Mouse (Mus musculus) naive thymus-derived CD4-positive, alpha-beta T cell, adult 2 months (primary cell): ENCODE measurements around the gene Ifngr2.
"Not testable (repeated sequence)": the region's sequence is repeated elsewhere in the genome, so short reads cannot be mapped to it uniquely, and the experiment has no call there.

ENCODE experiments used
- DNase-seq: peaks from one replicate; pipeline ENCODE4 v3.0.0-alpha.2; 2011; ENCODE audit warnings: low read depth

Gene Ifngr2

GRCm38 (mm10) chr16:91546836-91547741 lies at the start of gene Ifngr2:
Gene Ifngr2, plus strand, starts transcription at chr16:91547072.
- peak; percentile 62 for DNase-seq

GRCm38 (mm10) chr16:91498041-91498440 lies 48.8 kb upstream of the Ifngr2 start:
- DNase-seq: no peak

- DNase-seq: no peak
These were observed 42.2 kb upstream of the Ifngr2 start for GRCm38 (mm10) chr16:91504701-91505100.

GRCm38 (mm10) chr16:91505116-91505601 lies 41.7 kb upstream of the Ifngr2 start:
- DNase-seq: no peak

- no peak for DNase-seq
These were observed 40.5 kb upstream of the Ifngr2 start for GRCm38 (mm10) chr16:91506396-91506795.

GRCm38 (mm10) chr16:91512161-91512787 lies 34.6 kb upstream of the Ifngr2 start:
- DNase-seq: peak; percentile 91

GRCm38 (mm10) chr16:91513099-91513498 lies 33.8 kb upstream of the Ifngr2 start:
- no peak for DNase-seq

GRCm38 (mm10) chr16:91517020-91517419 lies 29.9 kb upstream of the Ifngr2 start:
- DNase-seq: no peak

GRCm38 (mm10) chr16:91522040-91522439 lies 24.8 kb upstream of the Ifngr2 start:
- DNase-seq: no peak

- peak; percentile 64 for DNase-seq
These were observed 24.2 kb upstream of the Ifngr2 start for GRCm38 (mm10) chr16:91522479-91523309.

- DNase-seq: no peak
These were observed 22.7 kb upstream of the Ifngr2 start for GRCm38 (mm10) chr16:91524206-91524605.

- no peak for DNase-seq
These were observed 20.6 kb upstream of the Ifngr2 start for GRCm38 (mm10) chr16:91526274-91526673.

- no peak for DNase-seq
These were observed 19.8 kb upstream of the Ifngr2 start for GRCm38 (mm10) chr16:91527051-91527450.

- DNase-seq: no peak
These were observed 19.4 kb upstream of the Ifngr2 start for GRCm38 (mm10) chr16:91527500-91527899.

GRCm38 (mm10) chr16:91528578-91528977 lies 18.3 kb upstream of the Ifngr2 start:
- DNase-seq: no peak

- not testable (repeated sequence) for DNase-seq
These were observed 16.0 kb upstream of the Ifngr2 start for GRCm38 (mm10) chr16:91530830-91531229.

GRCm38 (mm10) chr16:91531856-91532255 lies 15.0 kb upstream of the Ifngr2 start:
- DNase-seq: no peak

- no peak for DNase-seq
These were observed 14.4 kb upstream of the Ifngr2 start for GRCm38 (mm10) chr16:91532429-91532828.

- peak; percentile 96 for DNase-seq
These were observed 13.5 kb upstream of the Ifngr2 start for GRCm38 (mm10) chr16:91533097-91534001.

GRCm38 (mm10) chr16:91534477-91534876 lies 12.4 kb upstream of the Ifngr2 start:
- peak; percentile 99 for DNase-seq

- DNase-seq: no peak
These were observed 12.0 kb upstream of the Ifngr2 start for GRCm38 (mm10) chr16:91534888-91535287.
